Mouse (Mus musculus): ENCODE measurements at regions not wholly inside any gene's neighbourhood (a gene's known extent, or its start where the extent isn't known, plus 50 kb on each side); places are given as distances from the start of the nearest gene placed in this dataset.

DNA sequence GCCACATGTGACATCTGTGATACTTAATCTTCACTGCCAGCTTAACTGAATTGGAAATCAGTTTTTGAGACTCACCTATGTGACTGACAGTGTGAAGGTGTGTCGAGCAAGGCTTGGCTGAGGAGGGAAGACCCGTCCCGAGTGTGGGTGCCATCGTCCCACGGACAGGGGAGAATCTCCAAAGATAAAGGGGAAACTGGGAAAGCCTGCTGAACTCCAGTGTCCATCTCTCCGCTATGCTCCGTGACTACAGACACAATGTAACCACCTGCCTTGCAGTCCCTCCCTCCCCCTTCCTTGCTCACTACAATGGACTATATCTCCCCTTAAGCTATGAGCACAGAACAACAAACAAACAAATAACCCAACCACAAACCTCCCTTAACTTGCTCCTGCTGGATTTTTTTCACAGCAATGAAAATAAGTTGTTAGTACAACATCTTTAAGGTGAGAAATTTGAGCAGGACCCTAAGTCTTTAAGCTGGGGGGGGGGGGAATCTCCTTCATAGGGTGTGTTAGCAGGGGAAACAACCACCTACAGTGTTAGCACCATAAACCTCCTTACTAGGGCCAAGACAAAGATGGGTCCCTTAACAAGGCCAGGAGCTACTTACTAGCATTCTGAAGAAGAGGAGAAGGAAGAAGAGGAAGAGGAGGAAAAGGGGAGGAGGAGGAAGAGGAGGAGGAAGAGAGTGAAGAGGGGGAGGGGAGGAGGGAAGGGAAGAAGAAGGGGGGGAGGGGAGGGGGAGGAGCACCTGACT is 144.0 kb upstream of the Nfe2l3 start:
- no peak overlapping the region for H3K4me2 ChIP-seq (ENCODE audit: low read depth)
- TF ChIP-seq CTCF (IDR thresholded peaks at IDR 0.05; ENCODE audit: low read depth), result no peak
- TF ChIP-seq EP300 (IDR thresholded peaks at IDR 0.05; ENCODE audit: low read depth), result no peak
- 0 out of 4 replicates have a peak, but pooled peaks cover 0 to 2% of the 10 kb centered on the region in 2 experiments for H3K4me1 ChIP-seq (replicated peaks; ENCODE audit: control insufficient read depth in 2 of 2, insufficient read depth in 2 of 2, low read length in 1 of 2)
- no peaks in the 10 kb centered on the region for H3K9me3 ChIP-seq (ENCODE audit: control insufficient read depth, low read length)
- WGBS (ENCODE audit: insufficient replicate concordance), result 56% methylated on average over 7 of the region's 7 CpGs
- H3K4me3 ChIP-seq (ENCODE audit: insufficient read depth in 1 of 2, low read depth in 2 of 2, low read length in 2 of 2), result no peak overlapping the region
- no peak overlapping the region for H3K9ac ChIP-seq (replicated peaks)
- H3K27me3 ChIP-seq (ENCODE audit: control insufficient read depth, insufficient read depth, low read length), result no peaks in the 10 kb centered on the region
- ATAC-seq (ENCODE audit: insufficient read depth), result no peak
- no peak for DNase-seq (ENCODE audit: low read depth in 3 of 3, low spot score in 3 of 3)
- H3K36me3 ChIP-seq (replicated peaks; ENCODE audit: control insufficient read depth, insufficient read depth, low read depth), result no peaks in the 10 kb centered on the region
- no peak overlapping the region for H3K27ac ChIP-seq

DNA sequence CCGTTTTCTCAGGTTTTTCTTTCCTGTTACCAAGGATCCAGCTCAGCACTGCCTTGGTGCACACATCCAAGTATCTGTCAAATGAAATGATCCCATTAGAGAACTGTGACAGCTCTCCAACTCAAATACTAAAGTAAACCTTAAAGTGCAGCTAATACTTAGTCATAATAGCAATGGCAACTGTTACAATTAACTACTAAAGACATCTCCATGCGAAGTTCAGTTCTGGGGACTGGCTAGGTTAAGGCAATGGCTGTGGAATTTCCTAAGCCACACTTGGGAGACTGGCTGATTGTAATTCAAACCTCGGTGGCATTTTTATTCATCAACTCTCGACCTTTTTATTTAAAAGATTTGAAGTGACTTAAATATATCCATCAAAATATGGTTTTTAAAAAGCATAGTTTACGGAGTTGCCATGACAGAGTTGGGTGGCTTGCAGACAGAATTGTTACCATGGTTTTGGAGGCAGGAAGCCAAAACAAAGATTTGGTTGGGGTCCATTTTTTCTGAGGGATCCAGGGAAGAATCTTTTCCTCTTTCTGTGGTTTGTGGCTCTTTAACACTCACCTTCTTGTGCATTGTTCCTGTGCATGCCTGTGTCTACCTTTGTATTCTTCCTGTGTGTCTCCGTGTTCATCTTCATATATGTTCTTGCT is 143.3 kb upstream of the Nfe2l3 start:
- H3K9ac ChIP-seq (replicated peaks), result no peak overlapping the region
- H3K4me2 ChIP-seq (ENCODE audit: low read depth), result no peak overlapping the region
- no peaks in the 10 kb centered on the region for H3K9me3 ChIP-seq (ENCODE audit: control insufficient read depth, low read length)
- H3K36me3 ChIP-seq (replicated peaks; ENCODE audit: control insufficient read depth, insufficient read depth, low read depth), result no peaks in the 10 kb centered on the region
- ATAC-seq (ENCODE audit: insufficient read depth) (no peak), DNase-seq (ENCODE audit: low read depth in 3 of 3, low spot score in 3 of 3) (no peak)
- no peak overlapping the region for H3K27ac ChIP-seq
- WGBS (ENCODE audit: insufficient replicate concordance), result 39% methylated on average over 6 of the region's 6 CpGs
- no peak for TF ChIP-seq EP300 (IDR thresholded peaks at IDR 0.05; ENCODE audit: low read depth)
- TF ChIP-seq CTCF (IDR thresholded peaks at IDR 0.05; ENCODE audit: low read depth), result no peak
- H3K4me1 ChIP-seq (replicated peaks; ENCODE audit: control insufficient read depth in 2 of 2, insufficient read depth in 2 of 2, low read length in 1 of 2), result 0 out of 4 replicates have a peak, but pooled peaks cover 0 to 2% of the 10 kb centered on the region in 2 experiments
- H3K27me3 ChIP-seq (ENCODE audit: control insufficient read depth, insufficient read depth, low read length), result no peaks in the 10 kb centered on the region
- no peak overlapping the region for H3K4me3 ChIP-seq (ENCODE audit: insufficient read depth in 1 of 2, low read depth in 2 of 2, low read length in 2 of 2)

DNA sequence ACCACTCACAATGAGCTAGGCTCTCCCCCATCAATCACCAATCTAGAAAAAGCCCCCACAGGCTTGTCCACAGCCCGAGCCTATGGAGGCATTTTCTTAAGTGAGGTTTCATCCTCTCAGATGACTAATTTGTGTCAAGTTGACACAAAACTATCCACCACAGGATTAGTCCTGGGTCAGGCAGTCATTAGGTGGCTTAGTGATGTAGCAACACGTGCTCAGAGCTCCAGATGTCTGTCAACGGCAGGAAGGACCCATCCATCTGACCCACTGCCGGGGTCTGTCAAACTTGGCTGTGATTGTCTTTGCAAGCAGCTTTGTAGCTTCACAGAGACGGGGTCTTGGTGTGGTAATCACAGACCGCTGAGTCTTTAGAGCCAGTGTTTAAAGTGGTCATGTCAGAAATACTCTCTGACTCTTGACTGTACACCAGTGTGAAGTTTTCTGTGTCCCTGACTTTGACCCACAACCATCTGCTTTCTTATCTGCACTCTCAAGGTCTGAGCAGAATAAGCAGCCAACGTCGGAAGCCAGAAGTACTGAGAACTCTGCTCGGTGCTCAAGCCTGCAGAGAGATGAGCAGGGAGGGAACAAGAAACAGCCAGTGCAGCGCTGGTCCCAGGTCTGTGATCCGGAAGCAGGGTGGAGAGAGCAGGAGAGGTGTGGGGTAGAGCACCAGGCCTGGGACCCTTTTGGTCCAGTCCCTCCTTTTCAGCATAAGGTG is 131.6 kb upstream of the Nfe2l3 start:
- H3K4me1 ChIP-seq (replicated peaks; ENCODE audit: control insufficient read depth in 2 of 2, insufficient read depth in 2 of 2, low read length in 1 of 2), result peaks cover 5 to 11% of the 10 kb centered on the region in 2 experiments; a peak in 3 of 4 replicates
- no peaks in the 10 kb centered on the region for H3K36me3 ChIP-seq (replicated peaks; ENCODE audit: control insufficient read depth, insufficient read depth, low read depth)
- DNase-seq (ENCODE audit: low read depth in 3 of 3, low spot score in 3 of 3) (no peak), ATAC-seq (ENCODE audit: insufficient read depth) (peak; percentile 35; the same call in 1 of the 2 replicates)
- H3K4me3 ChIP-seq (ENCODE audit: insufficient read depth in 1 of 2, low read depth in 2 of 2, low read length in 2 of 2), result no peak overlapping the region
- no peak overlapping the region for H3K4me2 ChIP-seq (ENCODE audit: low read depth)
- H3K27me3 ChIP-seq (ENCODE audit: control insufficient read depth, insufficient read depth, low read length), result no peaks in the 10 kb centered on the region
- 35% methylated on average over 11 of the region's 11 CpGs for WGBS (ENCODE audit: insufficient replicate concordance)
- TF ChIP-seq EP300 (IDR thresholded peaks at IDR 0.05; ENCODE audit: low read depth) (no peak), CTCF (IDR thresholded peaks at IDR 0.05; ENCODE audit: low read depth) (no peak)
- no peaks in the 10 kb centered on the region for H3K9me3 ChIP-seq (ENCODE audit: control insufficient read depth, low read length)
- H3K9ac ChIP-seq (replicated peaks), result no peak overlapping the region
- H3K27ac ChIP-seq, result no peak overlapping the region

DNA sequence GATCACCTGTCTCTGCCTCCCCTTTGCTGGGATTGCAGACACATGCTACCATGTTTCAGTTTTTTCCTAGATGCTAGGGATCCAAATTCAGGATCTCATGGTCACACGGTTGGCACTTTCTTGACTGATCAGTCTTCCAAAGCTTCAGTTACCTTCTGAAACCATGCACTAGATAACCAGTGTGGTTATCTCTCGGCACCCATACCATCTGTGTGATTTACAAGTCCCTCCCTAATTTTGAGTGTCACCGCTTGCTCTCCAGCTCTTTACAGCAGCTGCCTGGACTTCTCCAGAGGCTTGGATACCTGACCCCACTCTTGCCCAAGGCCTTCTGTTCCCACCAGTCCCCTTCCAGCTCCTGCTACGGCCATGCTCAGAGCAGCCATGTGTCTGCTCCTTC is 130.6 kb upstream of the Nfe2l3 start:
- no peak overlapping the region for H3K4me2 ChIP-seq (ENCODE audit: low read depth)
- peak; percentile 26; the same call in 1 of the 2 replicates for ATAC-seq (ENCODE audit: insufficient read depth)
- H3K9ac ChIP-seq (replicated peaks), result no peak overlapping the region
- peaks cover 5 to 11% of the 10 kb centered on the region in 2 experiments; a peak in 3 of 4 replicates for H3K4me1 ChIP-seq (replicated peaks; ENCODE audit: control insufficient read depth in 2 of 2, insufficient read depth in 2 of 2, low read length in 1 of 2)
- no peaks in the 10 kb centered on the region for H3K9me3 ChIP-seq (ENCODE audit: control insufficient read depth, low read length)
- peak in 1 of 3 experiments; percentile 10 for DNase-seq (ENCODE audit: low read depth in 3 of 3, low spot score in 3 of 3)
- H3K36me3 ChIP-seq (replicated peaks; ENCODE audit: control insufficient read depth, insufficient read depth, low read depth), result no peaks in the 10 kb centered on the region
- no peaks in the 10 kb centered on the region for H3K27me3 ChIP-seq (ENCODE audit: control insufficient read depth, insufficient read depth, low read length)
- no peak overlapping the region for H3K27ac ChIP-seq
- H3K4me3 ChIP-seq (ENCODE audit: insufficient read depth in 1 of 2, low read depth in 2 of 2, low read length in 2 of 2), result no peak overlapping the region
- TF ChIP-seq CTCF (IDR thresholded peaks at IDR 0.05; ENCODE audit: low read depth), result no peak
- TF ChIP-seq EP300 (IDR thresholded peaks at IDR 0.05; ENCODE audit: low read depth), result peak; percentile 62
- 34% methylated on average over 4 of the region's 4 CpGs for WGBS (ENCODE audit: insufficient replicate concordance)

DNA sequence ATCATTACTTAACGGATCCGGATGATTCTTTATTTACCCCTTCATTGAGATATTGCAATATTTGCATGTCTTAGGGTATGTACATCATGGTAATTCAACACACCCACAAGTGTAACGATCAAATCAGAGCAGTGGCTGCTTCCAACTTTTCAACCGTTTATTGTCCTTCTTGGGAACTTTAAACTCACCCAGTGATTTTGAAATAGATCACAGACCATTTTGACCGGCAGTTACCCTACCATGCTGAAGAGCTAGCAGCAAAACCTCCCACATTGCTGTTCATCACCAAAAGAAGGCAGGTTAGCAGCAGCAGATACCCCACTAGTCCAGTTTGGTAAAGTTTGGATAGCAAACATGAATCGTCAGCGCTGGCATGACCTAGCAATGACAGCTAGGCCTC is 130.2 kb upstream of the Nfe2l3 start:
- WGBS (ENCODE audit: insufficient replicate concordance), result 74% methylated on average over 7 of the region's 7 CpGs
- no peak for DNase-seq (ENCODE audit: low read depth in 3 of 3, low spot score in 3 of 3)
- no peaks in the 10 kb centered on the region for H3K36me3 ChIP-seq (replicated peaks; ENCODE audit: control insufficient read depth, insufficient read depth, low read depth)
- no peak overlapping the region for H3K9ac ChIP-seq (replicated peaks)
- peaks cover 5 to 11% of the 10 kb centered on the region in 2 experiments; a peak in 3 of 4 replicates for H3K4me1 ChIP-seq (replicated peaks; ENCODE audit: control insufficient read depth in 2 of 2, insufficient read depth in 2 of 2, low read length in 1 of 2)
- no peaks in the 10 kb centered on the region for H3K9me3 ChIP-seq (ENCODE audit: control insufficient read depth, low read length)
- no peaks in the 10 kb centered on the region for H3K27me3 ChIP-seq (ENCODE audit: control insufficient read depth, insufficient read depth, low read length)
- no peak overlapping the region for H3K27ac ChIP-seq
- no peak overlapping the region for H3K4me2 ChIP-seq (ENCODE audit: low read depth)
- H3K4me3 ChIP-seq (ENCODE audit: insufficient read depth in 1 of 2, low read depth in 2 of 2, low read length in 2 of 2), result no peak overlapping the region
- no peak for ATAC-seq (ENCODE audit: insufficient read depth)
- TF ChIP-seq CTCF (IDR thresholded peaks at IDR 0.05; ENCODE audit: low read depth) (no peak), EP300 (IDR thresholded peaks at IDR 0.05; ENCODE audit: low read depth) (no peak)

All from liver, embryonic 14.5 days (tissue).